Mouse (Mus musculus) cerebellum, adult 11 months (tissue): ENCODE results near the gene Spdef.

ENCODE experiments used
- DNase-seq: peaks from one replicate; pipeline ENCODE4 v3.0.0; 2022

The Spdef gene

DNA sequence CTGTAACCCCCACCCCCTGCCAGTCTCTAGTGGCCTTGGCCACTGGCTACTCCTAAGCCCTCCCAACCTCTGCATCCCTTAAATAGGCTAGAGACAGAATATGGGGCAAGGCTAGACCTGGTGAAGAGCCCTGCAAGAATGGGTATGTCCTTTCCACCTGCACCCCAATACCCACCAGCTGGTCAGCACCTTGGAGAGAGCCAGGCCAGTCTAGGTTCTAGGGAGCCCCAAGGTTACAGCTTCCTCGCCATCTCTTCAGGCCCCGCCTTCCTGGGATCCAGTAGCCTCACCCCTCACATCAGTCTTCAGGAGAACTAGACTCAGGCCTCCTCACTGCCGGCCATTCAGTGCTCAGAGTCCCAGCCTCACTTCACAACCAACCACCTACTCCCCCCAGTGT lies 4.4 kb downstream of the Spdef start:
- no peak for DNase-seq

DNA sequence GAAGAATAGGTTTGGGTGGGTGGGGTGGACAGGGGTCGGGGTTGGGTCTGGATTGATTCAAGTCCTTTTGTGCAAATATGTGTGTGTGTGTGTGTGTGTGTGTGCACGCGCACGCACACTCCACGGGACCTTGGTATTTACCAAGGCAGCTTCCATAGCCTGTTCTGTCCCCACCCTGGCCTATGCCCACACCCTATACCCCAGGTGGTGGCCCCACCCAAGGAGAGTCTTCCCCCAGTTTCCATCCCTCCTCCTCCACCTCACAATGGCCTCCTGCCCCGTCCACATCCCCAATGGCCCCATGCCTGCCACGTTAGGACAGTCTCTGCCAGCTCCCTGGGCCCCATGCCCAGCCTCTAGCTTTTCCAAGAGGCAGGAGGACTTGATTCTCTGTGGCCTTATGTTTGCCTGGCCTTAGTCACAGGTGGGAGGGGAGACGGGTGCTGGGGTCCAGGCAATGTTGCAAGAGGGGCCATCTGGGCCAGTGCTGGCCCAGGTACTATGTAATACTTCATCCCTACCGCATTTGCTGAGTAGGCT lies 7.6 kb downstream of the Spdef start:
- peak; percentile 83 for DNase-seq

DNA sequence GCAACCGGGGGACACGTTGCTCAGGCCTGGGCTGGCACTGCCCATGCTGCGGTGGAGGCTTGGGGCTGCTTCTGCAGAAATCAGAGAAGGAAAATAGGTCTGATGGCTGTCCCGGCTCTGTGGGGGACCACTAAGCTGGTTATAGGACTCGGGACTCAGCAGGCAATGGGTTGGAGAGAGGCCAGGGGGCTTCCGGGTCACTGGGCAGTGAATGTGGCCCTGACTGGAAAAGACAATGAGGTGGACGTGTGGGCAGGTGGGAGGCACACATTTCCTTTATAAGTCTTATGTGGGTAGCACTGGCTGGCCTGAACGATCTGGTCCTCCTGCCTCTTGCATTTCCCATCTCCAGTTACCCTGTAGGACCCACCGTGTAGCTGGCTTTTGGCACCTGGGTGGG lies 8.4 kb downstream of the Spdef start:
- no peak for DNase-seq

DNA sequence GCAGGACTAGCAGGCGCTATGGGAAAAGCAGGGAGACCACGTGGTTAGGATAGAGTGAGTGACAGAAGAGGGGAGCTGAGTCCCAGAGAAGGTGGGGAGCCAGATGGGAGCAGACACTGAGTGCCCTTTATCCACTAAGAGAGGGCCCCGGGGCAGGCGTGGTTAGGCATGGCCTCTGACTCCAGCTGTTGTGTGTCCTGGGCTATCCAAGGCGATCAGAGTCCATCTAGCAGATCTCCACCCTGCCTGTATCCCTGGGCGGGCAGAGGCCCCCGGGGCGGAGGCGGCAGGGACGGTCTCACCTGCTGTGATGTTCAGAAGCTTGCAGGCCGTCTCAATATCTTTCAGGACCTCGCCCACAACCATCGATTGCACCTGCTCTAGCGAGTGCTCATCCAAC lies 9.1 kb downstream of the Spdef start:
- no peak for DNase-seq

DNA sequence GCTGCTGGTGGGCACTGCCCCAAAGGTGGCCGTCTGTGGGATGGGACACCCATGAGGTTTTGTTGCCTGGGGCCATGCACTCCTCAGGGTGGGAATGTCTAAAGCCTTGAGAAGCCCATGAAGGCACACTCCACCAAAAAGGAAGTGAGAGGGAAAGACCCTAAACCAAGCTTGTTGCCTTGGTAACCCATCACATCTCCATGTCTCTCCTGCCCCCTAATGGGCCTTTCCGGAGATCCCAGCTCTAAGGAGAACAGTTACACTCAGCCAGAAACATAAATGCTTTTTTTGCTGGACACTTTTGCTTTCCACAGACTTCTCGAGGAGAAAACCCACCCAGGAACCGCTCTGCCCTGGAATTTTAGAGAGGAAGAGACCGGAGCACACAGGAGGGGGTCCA lies 10.5 kb downstream of the Spdef start:
- DNase-seq: no peak

DNA sequence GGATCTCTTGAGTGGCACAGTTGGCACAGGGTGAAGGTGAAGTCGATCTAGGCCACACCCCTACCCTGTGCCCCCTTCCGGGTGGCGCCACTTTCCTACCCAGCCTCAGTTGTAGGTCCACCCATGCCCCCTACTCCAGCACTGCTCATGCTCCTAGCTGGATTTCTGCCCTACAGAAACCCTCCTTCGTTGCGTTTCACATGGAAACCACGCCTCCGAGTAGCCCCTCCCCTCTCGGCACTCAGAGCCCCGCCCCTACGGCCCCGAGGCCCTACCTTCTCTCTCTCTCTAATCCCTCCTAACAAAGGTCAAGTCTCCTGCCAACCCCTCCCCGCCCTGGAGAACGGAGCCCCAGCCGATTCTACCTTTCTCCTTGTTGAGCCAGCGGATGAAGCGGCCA lies 12.0 kb downstream of the Spdef start:
- no peak for DNase-seq

DNA sequence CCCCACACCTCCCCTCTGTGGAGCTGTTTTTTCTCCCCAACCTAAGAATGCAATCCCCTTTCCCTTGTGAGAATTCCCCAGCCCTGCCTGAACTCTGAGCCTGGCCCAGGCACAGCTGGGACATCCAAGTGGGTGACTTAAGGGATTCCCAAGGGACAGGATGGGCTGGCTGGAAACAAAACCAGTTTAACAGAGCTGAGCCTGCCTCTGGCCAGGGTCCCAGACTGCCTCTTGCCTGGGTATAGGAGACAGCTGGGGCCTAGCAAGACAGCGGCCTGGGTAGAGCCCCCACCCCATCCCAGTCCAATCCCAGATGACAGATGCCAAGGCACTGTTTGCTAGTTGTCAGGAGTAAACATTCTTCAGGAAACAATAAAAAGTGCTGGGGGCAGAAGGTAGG lies 15.9 kb downstream of the Spdef start:
- DNase-seq: no peak

DNA sequence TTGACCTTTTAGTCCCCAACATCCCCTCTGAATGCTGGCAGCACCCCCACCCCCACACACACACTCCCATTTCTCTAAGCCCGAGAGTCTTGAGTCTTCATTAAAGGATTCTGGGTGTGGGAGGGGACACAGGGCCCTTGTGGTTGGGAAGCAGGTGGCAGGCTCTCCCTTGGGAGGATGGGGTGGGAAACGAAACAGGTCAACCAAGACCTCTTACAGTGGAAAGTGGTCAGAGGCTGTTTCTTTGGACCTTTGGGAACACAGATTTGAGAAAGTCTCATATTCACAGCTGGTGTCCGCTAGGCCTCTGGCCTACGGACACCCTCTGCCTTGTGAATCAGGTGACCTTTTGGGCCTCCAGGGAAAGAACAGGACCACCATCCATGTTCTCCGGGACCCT lies 19.1 kb downstream of the Spdef start:
- DNase-seq: no peak

DNA sequence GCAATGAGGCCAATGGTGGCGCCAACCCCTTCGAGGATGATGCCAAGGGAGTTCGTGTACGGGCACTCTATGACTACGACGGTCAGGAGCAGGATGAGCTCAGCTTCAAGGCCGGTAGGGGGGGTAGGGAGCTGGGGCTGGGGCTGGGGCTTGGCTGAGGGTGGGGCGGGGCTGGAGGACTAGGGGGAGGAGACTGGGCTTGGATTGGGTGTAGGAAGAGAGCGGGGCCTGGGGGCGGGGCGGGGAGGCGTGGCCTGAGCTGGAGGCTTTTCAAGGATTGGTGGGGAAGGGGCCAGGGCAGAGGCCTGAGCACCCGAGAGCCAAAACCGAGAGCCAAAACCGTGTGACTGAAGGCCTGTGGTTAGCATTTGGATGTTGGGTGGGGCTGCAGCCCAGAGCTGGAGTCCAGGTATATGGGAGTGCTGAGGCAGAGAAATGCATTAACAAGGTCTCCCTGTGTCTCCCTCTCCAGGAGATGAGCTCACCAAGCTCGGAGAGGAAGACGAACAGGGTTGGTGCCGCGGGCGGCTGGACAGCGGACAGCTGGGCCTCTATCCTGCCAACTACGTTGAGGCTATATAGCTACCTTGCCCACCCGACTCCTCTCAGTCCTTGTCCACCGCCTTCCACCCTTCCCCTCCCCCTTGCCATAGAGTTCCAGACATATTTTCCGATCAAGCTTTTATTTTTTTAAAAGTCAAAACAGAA lies 20.6 kb downstream of the Spdef start:
- DNase-seq: no peak

DNA sequence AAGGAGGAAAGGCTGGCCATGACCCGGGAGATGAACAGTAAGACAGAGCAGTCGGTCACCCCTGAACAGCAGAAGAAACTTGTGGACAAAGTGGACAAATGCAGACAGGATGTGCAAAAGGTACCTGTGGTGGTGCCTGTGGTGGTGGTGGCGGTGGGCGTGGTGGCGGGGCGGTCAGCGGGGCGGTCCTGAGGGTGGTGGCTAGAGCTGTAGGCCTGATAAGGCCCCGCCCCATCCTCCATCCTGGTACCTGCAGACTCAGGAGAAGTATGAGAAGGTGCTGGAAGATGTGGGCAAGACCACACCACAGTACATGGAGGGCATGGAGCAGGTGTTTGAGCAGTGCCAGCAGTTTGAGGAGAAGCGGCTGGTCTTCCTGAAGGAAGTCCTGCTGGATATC lies 23.1 kb downstream of the Spdef start:
- no peak for DNase-seq

DNA sequence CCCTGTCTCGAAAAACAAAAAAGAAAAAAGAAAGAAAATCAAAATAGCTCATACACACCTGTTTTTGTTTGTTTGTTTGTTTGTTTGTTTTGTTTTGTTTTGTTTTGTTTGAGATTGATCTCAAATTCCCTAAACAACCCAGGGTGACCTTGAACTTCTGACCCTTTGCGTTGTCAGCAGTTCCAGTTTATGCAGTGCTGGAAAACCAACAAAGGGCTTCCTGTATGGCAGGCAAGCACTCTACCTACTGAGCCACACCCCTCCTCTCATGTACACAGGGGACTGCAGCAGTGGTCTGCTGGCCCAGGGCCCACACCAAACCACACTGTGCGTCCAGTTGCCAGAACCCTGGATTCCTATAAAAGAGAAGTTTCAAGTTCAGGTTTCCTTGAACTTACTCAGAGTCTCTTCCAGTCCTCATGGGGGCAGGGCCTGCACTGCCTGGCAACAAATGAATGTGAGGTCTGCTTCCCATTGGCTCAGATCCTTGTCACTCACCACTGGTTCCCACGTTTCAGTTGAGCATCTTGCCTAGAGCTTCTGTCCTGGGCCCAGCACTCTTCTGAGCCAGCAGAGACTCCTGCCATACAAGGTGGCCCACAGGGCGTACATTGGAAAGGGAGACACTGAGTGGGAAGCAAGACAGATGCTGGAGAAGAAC lies 24.7 kb downstream of the Spdef start:
- no peak for DNase-seq

DNA sequence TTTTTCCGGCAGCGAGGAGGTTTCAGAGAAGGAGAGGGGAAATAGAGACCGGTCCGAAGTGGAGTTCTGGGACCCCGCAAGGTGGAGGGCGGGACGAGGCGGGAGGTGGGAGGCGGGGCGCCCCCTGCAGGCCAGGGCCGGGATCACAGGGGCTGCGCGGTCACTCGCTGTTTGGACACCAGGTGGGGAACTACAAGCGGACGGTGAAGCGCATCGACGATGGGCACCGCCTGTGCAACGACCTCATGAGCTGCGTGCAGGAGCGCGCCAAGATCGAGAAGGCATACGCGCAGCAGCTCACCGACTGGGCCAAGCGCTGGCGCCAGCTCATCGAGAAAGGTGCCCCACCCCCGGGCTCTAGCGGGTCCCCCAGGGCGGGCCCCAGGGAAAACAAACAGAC lies 26.2 kb downstream of the Spdef start:
- peak; percentile 63 for DNase-seq

DNA sequence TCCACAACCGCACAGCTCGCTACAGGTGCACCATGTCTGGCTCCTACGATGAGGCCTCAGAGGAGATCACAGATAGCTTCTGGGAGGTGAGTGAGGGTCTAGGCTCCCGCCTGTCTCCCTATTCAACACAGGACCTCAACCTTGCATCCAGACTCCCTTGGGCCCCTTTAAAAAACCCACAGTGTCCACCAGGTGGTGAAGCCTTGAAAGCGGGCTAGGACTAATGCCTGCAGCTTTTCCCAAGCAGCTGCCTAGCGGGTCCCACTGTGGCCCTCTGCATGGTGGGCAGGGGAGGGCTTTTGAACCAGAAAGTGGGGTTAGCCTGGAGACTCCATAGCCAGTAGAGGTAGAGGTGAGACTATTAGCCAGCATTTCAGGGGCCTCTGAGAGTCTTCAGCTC lies 26.9 kb downstream of the Spdef start:
- no peak for DNase-seq

DNA sequence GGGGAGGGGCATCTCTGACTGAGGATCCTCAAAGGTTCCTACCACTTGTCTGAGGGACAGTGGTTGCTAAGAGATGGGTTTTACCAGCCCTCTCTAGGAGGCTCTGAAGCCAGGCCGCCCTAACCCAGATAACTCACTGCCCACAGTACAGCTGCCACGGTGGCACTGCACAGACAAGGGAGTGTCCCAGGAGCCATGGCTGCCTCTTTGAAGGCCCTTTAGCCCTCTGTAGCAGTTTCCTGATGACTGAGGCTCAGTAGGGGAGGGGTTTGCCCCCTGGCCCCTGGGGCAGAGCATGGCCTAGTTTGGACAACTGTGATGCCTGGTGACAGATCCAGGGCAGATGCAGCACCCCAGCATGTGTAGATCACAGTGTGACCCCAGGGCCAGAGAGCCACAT lies 27.9 kb downstream of the Spdef start:
- DNase-seq: no peak

DNA sequence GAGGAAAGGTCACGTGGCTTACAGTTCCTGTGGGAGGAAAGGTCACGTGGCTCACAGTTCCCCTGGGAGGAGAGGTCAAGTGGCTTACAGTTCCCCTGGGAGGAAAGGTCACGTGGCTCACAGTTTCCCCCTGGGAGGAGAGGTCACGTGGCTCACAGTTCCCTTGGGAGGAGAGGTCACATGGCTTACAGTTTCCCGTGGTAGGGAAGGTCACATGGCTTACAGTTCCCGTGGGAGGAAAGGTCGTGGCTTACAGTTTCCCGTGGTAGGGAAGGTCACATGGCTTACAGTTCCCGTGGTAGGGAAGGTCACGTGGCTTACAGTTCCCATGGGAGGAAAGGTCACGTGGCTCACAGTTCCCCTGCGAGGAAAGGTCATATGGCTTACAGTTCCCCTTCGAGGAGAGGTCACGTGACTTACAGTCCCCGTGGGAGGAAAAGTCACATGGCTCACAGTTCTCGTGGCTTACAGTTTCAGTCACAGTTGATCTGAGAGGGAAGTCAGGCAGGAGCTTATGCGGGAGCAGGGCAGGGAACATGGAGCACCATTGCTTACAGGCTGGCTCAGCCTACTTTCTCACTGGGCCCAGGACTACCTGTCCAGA lies 29.0 kb downstream of the Spdef start:
- DNase-seq: no peak

DNA sequence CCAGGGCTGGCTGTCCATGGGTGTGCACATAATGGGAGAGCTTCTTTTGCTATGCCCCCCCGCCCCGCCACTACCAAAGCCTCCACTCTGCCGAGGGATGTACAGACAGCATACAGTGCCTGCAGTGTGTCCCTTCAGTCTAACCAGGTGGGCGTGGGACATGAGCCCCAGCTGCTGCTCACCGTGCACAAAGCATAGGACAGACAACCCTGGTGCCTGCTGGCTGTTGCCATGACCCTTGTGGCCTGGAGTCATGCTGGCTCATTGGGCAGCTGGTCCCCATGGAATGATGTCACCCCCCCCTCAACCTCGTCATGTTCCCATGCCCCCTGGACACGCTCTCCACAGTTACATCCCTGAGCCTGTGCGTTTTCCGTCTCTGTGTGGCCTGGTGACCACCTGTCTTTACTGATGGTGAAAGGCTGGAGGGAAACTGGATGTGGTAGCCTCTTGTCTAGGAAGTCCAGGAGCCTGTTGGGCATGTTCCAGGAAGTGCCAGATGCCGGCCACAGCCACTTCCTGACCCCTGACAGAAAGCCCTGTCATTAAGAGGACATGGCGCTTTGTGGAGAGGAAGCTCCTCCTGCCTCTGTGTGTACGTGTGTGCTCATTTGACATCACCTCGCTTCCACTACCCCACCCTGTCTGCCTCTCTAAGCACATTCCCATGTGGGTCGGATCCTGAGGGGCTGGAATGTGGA lies 37.6 kb downstream of the Spdef start:
- DNase-seq: no peak

DNA sequence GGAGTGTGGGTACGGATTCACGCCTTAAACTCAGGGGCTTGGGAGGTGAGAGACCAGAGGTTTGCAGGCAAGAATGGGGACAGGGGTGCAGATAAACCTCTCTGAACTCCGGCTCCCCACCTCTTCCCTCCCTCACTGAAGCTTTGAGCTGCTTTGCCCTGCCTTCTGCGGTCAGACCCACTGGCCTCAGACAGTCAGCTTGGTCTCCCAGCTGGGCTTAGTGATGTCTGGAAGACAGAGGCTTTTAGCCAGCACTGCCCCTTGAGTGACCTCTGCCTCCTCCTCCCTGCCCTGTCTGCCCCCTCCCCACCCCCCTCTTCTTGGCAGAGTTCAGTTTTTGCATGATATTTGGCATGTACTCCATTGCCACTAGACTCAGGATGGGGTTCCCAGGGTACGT lies 42.4 kb downstream of the Spdef start:
- no peak for DNase-seq

DNA sequence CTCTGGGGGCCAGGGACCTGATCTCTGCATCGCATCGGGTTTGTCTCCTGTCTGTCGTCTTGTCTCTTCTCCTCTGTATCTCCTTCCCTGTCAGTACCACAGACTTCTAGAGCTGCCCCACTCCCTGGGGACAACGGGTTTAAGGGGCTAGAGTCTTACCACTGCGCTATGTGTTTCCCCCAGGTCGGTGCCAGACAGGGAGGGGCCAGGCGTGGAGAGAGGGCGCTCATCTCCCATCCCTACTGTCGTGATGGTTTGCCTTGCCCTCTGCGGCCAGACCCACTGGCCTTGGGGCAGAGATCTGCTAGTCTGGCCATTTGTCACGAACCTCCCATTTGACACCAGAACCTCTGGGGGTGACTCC lies 43.2 kb downstream of the Spdef start:
- no peak for DNase-seq

DNA sequence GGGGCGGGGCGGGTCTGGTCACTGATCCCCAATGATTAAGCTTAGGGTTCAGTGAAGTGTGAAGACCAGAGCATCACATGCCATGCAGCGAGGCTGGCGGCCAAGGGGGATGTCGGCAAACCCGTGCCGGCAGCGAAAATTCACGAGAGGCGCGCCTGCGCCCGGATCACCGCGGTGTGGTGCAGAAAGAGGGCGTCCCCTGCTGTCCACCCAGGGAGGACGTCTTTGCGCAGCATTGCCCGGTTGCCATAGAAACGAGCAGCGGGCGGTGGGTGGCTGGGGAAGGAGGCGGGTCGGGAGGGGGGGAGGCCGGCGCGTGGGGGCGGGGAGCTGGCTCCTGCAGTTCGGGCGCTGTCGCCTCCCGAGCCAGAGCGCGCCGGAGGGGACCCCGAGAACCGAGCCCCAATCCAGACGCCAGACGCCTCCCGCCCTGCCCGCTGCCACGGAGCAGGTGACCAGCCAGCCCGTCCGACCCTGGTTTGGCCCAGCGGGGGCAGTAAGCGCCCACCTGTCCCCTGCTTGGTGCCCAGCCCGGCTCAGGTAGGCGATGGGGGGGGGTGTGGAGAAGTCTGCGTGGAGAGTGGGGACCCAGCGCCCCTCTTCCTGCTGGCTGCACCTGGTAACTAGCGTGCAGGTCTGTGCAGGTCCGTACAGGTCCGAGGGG lies 43.7 kb downstream of the Spdef start:
- DNase-seq: peak; percentile 72

DNA sequence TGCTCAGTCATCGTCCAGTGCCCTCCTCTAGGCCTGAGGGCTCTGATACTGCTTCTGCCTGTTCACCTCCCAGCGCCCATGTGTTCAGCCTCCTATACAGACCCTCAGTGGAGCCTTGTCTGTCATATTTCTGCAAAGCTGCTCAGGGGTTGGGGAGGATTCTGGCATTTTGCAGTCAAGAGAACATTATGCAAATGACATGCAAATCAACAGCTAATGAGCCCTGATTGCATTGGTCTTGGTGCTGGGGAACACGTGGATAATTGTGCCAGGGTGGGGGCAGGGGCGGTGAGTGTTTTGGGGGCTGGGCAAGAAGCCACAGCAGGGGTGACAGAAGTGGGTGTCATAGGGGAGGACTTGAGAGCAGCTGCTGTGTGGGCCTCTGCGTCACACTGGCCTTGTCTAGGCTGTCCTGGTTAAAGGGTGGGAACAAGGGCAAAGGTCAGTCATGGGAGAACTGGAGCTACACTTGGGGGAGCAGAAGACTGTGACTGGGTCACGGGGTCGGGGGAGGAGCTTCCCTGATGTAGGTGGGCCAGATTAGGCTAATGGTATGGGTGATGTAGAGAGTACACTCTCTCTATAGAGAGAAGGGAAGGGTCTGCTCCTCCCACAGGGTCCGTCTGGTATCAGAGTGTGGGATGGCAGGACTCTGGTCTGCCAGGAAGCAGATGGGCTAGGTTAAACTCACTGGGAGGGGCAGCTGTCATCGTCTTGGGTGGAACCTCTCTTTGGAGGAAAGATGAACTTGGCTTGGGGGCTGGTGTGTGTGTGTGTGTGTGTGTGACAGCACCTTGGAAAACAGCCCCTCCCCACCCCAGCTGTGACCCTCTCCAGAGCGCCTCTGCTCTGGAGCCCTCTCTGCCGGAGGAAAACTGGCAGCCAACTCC lies 49.6 kb downstream of the Spdef start:
- DNase-seq: no peak

DNA sequence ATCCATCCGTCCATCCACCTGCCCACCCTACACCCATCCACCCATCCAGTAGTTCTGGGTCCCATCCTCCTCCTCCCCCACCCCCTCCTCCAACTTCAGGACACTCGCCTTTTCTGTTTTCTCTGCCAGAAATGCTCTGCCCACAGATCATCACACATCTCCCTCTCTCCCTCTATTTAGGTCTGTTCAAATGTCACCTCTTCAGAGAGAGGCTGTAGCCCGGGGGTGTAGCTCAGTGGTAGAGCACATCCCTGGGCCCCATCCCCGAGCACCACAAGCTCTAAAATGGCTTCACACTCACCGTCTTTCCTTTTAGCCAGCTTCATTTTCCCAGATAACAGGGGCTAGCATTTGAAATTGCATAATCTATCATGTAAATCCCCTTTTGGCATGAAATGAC lies 51.0 kb downstream of the Spdef start:
- no peak for DNase-seq

DNA sequence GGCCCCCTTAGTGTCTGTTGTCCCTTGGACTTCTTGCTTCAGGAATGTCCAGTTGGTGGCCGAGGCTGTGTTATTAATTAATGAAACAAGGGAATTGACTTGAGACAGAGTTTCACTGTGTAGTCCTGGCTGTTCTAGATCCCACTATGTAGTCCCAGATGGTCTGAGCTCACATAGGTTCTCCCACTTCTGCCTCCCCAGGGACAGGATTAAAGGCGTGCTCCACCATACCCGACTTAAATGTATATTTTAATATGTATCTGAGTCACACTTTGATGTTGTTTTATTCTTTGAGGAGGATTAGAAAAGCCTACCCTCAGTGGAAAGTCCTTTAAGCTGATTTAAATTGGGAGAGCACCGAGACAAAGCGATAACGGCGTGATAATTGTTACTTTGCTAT lies 52.5 kb downstream of the Spdef start:
- DNase-seq: no peak
